Mouse (Mus musculus) T-cell, adult 2 months (primary cell): Measurements from ENCODE around the gene Flt3l.
"Not testable (repeated sequence)": the region's sequence is repeated elsewhere in the genome, so short reads cannot be mapped to it uniquely, and the experiment has no call there.

Source experiments
- DNase-seq: peaks from one replicate; pipeline ENCODE4 v3.0.0; 2022; ENCODE audit warnings: low spot score

Flt3l gene

GRCm38 (mm10) chr7:45162996-45163615 lies 26.9 kb upstream of the Flt3l start:
- no peak for DNase-seq

- DNase-seq, result no peak
Observed at GRCm38 (mm10) chr7:45162551-45162950, 26.3 kb upstream of the Flt3l start.

- DNase-seq, result peak; percentile 87
Observed at GRCm38 (mm10) chr7:45161612-45162473, 25.6 kb upstream of the Flt3l start.

GRCm38 (mm10) chr7:45160866-45161265 lies 24.6 kb upstream of the Flt3l start:
- no peak for DNase-seq

GRCm38 (mm10) chr7:45160316-45160800 lies 24.1 kb upstream of the Flt3l start:
- DNase-seq, result no peak

- DNase-seq, result no peak
Observed at GRCm38 (mm10) chr7:45158991-45159390, 22.8 kb upstream of the Flt3l start.

GRCm38 (mm10) chr7:45157459-45157858 lies 21.2 kb upstream of the Flt3l start:
- no peak for DNase-seq

- DNase-seq, result no peak
Observed at GRCm38 (mm10) chr7:45156206-45156605, 20.0 kb upstream of the Flt3l start.

GRCm38 (mm10) chr7:45155590-45155989 lies 19.4 kb upstream of the Flt3l start:
- DNase-seq, result no peak

- peak; percentile 63 for DNase-seq
Observed at GRCm38 (mm10) chr7:45154993-45155514, 18.8 kb upstream of the Flt3l start.

- DNase-seq, result peak; percentile 97
Observed at GRCm38 (mm10) chr7:45154096-45154992, 18.1 kb upstream of the Flt3l start, which contains the start of the genes Pih1d1 and Aldh16a1. Gene Pih1d1 (plus strand): TSS chr7:45154303. Gene Aldh16a1 (minus strand): TSS chr7:45154584.

- no peak for DNase-seq
Observed at GRCm38 (mm10) chr7:45153586-45153985, 17.4 kb upstream of the Flt3l start.

GRCm38 (mm10) chr7:45153052-45153451 lies 16.8 kb upstream of the Flt3l start:
- not testable (repeated sequence) for DNase-seq

- DNase-seq, result no peak
Observed at GRCm38 (mm10) chr7:45151303-45151702, 15.1 kb upstream of the Flt3l start.

- DNase-seq, result no peak
Observed at GRCm38 (mm10) chr7:45150321-45150720, 14.1 kb upstream of the Flt3l start.

- no peak for DNase-seq
Observed at GRCm38 (mm10) chr7:45149545-45149944, 13.3 kb upstream of the Flt3l start.

GRCm38 (mm10) chr7:45148534-45149098 lies 12.4 kb upstream of the Flt3l start:
- DNase-seq, result no peak

GRCm38 (mm10) chr7:45147899-45148298 lies 11.7 kb upstream of the Flt3l start:
- no peak for DNase-seq

GRCm38 (mm10) chr7:45147267-45147666 lies 11.0 kb upstream of the Flt3l start:
- no peak for DNase-seq

- DNase-seq, result no peak
Observed at GRCm38 (mm10) chr7:45145460-45145859, 9.2 kb upstream of the Flt3l start.

GRCm38 (mm10) chr7:45144368-45145174 lies 8.3 kb upstream of the Flt3l start:
- no peak for DNase-seq
